Mouse (Mus musculus): ENCODE data around the gene Cyp4f40.
"Not testable (repeated sequence)": the region's sequence is repeated elsewhere in the genome, so short reads cannot be mapped to it uniquely, and the experiment has no call there.

The Cyp4f40 gene

DNA sequence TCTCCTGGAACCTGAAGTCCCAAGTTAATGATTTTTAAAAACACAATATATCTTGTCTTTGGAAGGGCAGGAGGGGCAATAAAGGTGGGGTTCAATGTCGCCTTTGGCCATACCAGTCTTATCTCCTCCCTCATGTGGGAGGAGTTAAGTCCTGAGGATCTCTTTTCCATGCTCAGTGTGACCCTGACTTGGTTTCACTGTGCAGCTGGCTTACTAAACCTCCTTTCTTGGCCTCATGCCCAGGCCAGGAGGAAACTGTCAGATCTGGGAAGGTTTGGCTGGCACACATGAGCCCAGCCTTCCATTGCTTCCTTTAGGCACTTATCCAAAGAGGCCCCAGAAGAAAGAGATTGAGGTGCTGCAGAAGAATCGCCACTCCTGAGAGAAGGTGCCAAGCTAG lies at the start of gene Cyp4f40:
TSS of gene Cyp4f40 (plus strand) at position 189 of the 400 bp plus-strand sequence.
- DNase-seq (ENCODE audit: low read depth in 2 of 2, low spot score in 2 of 2), result no peak

DNA sequence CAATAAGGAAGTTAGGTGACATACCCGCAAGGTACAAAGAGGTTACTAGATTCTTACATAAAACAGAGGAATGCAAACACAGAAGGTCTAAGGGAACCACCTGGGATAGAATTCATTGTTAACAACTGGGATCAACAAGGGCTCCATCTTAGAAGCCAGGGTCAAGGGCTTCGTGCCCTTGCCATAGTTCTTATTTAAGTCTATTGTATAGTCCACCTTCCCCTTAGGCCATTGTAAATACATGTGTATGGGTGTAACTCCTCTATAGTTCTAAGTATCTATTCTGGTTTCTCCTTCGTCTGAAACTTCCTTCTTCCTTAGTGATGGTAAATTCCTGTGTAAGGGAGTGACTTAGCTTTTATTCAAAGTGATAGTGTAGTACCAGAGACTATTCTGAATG lies 48.5 kb upstream of the Cyp4f40 start:
- DNase-seq (ENCODE audit: low read depth in 2 of 2, low spot score in 2 of 2), result not testable (repeated sequence)

DNA sequence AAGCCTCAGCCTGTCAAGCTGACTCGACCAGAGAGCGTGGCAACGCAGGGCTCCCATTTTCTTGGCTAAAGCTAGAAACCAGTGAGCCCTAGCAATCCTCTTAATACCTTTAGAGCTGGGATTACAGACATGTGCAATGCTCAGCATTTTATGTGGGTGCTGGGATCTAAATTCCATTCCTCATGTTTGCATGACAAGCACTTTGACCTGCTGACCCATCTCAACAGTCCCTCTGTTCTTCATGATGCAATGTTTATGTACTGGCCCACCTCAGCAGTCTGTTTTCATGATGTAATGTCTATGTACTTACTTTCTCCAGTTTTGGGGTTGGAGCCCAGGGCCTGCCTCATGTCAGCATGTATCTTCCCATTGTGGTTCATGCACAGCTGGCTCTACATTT lies 47.8 kb upstream of the Cyp4f40 start:
- DNase-seq (ENCODE audit: low read depth in 2 of 2, low spot score in 2 of 2), result no peak

DNA sequence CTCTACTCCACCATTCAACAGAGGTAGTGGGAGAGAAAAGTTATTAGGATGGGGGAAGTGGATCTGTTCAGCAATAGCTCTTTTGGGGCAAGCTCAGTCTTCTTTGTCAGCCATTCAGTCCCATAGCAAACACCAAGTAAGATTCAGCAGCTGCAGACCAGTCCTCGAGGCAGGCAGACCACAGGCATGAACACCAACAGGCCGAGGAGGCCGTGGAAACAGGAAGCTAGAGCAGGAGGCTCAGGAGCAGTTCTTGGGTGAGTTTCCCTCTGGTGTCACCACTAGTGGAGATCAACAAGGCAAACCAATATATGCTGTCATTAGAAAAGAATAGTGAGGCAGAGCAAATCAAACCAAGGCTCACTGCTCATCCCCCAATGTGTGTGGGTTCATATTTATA lies 46.3 kb upstream of the Cyp4f40 start:
- no peak for DNase-seq (ENCODE audit: low read depth in 2 of 2, low spot score in 2 of 2)

DNA sequence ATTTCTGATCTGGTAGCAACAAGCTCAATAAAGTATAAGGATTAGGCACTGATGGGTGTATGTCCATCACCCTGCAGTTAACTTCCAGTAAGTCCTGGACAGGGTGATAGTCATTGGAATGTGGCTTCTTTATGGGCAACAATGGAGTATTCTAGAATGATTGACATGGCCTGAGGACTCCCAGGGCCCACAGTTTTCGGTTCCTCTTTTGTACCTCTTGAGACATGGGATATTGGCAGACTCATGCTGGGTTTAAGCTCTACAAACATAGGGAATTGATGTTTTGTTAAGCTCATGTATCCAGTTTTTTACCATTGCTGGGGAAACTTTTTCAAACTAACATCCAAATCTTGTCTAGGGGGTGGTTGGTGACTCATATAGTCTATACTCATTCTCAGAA lies 41.4 kb upstream of the Cyp4f40 start:
- no peak for DNase-seq (ENCODE audit: low read depth in 2 of 2, low spot score in 2 of 2)

GRCm38 (mm10) chr17:32621018-32621417 lies 37.7 kb upstream of the Cyp4f40 start, which contains the start of gene Cyp4f37:
TSS of gene Cyp4f37 (plus strand) at chr17:32621309.
- DNase-seq (ENCODE audit: low read depth in 2 of 2, low spot score in 2 of 2), result not testable (repeated sequence)

DNA sequence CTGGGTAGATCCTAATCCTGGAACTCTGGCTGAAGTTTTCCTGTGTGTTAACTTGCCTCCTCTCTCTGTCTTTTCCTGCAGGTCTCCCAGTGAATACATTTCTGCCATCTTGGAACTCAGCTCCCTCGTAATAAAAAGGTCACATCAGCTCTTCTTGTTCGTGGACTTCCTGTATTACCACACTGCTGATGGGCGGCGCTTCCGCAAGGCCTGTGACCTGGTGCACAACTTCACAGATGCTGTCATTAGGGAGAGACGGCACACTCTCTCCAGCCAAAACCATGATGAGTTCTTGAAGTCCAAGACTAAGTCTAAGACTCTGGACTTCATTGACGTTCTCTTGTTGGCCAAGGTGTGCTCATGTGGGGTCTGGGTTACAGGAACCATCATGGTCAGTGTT lies 29.0 kb upstream of the Cyp4f40 start:
- DNase-seq (ENCODE audit: low read depth in 2 of 2, low spot score in 2 of 2), result not testable (repeated sequence)

DNA sequence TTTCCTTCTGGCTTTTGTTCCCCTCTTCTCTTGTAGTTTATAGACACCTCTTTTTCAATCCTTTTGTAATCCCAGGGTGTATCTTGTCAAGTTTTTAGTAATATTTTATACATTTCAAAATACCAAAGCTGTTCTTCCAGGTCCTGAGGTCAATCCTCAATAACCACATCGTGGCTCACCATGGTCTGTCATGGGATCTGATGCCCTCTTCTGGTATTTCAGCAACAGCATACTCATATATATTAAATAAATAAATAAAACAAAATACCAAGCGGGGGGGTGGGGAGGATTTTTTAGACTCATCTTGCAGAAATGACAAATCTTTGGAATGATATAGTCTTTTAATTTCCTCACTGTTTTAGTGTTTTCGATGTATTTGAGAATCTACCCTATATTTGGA lies 26.8 kb upstream of the Cyp4f40 start:
- DNase-seq (ENCODE audit: low read depth in 2 of 2, low spot score in 2 of 2), result no peak

- not testable (repeated sequence) for DNase-seq (ENCODE audit: low read depth in 2 of 2, low spot score in 2 of 2)
These were observed 24.3 kb upstream of the Cyp4f40 start for GRCm38 (mm10) chr17:32634242-32634971.

DNA sequence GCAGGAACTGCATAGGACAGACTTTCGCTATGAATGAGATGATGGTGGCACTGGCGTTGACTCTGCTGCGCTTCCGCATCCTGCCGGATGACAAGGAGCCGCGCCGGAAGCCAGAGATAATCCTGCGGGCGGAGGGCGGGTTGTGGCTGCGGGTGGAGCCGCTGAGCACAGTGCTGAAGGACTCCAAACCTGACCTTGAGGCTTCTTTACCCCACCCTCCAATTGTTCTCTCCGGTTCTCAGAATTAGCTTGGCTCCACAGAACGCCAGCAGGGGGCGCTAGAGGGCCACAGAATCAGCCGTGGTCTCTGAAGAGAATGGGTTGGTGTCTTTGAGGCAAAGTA lies 23.8 kb upstream of the Cyp4f40 start:
- DNase-seq (ENCODE audit: low read depth in 2 of 2, low spot score in 2 of 2), result peak; percentile 78 to 81

- no peak for DNase-seq (ENCODE audit: low read depth in 2 of 2, low spot score in 2 of 2)
These were observed 22.4 kb upstream of the Cyp4f40 start for GRCm38 (mm10) chr17:32636341-32636740.

DNA sequence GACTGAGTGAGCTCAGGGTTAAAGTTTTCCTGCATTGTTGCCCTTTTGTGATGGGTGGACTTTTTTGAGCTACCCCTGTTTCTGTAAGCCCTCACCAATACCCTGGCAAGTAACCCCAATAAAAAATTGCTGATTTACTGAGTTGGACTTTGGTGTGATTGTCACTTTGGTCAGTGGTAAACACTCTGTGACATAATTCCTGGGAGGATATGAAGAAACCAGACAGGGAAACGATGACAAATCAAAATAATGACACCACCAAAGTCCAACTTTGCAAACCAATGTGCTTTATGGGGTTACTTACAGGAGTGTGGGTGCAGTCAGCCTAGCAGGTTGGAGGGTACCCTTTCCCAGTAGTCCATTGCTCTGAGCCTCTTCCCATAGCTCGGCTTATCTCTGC lies 21.5 kb upstream of the Cyp4f40 start:
- DNase-seq (ENCODE audit: low read depth in 2 of 2, low spot score in 2 of 2), result no peak

DNA sequence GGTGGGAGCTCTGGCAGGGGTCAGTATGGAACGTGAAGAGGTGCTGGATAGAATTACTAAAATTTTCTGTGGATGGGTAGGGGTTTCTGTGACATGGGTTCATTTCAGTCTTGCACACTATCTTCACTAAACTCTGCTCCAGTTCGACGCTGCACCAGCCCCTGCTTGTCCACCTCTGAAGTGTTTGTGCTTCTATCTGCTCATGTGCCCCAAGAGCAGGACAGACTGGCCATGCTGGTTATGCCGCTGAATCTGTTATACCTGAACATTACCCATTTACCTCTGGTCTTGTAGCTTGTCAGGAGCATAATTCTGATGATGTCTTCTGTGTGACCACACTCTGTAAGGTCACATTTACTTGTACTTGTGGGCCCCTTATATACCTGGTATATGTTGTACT lies 12.1 kb upstream of the Cyp4f40 start:
- no peak for DNase-seq (ENCODE audit: low read depth in 2 of 2, low spot score in 2 of 2)

- no peak for DNase-seq (ENCODE audit: low read depth in 2 of 2, low spot score in 2 of 2)
These were observed 4.8 kb upstream of the Cyp4f40 start for GRCm38 (mm10) chr17:32653860-32654259.

GRCm38 (mm10) chr17:32657041-32657440 lies 1.7 kb upstream of the Cyp4f40 start:
- DNase-seq (ENCODE audit: low read depth in 2 of 2, low spot score in 2 of 2), result no peak

- no peak for DNase-seq (ENCODE audit: low read depth in 2 of 2, low spot score in 2 of 2)
These were observed 454 bp upstream of the Cyp4f40 start for GRCm38 (mm10) chr17:32658246-32658645.

GRCm38 (mm10) chr17:32673976-32674375 lies 15.3 kb downstream of the Cyp4f40 start:
- no peak for DNase-seq (ENCODE audit: low read depth in 2 of 2, low spot score in 2 of 2)

DNA sequence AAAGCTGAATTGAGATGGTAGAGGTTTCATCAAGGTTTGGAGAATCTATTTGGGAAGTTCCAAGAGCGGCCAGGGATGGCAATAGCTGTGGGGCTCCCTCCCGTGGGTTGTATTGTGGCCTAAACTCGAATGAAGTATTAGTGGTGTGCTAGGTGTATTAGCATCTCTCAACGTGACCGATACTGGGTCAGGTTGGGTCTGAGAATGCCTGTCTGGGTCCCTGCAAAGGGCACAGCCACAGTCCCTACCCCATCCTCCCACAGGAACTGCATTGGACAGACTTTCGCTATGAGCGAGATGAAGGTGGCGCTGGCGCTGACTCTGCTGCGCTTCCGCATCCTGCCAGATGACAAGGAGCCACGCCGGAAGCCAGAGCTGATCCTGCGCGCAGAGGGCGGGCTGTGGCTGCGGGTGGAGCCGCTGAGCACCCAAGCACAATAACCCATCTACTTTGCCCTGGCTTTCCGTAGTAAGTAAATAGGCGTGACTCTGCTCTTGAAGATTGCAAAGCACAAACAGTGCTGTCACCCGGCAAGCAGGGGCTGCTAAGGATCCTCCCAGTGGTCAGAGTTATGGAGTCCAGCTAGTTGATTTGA lies 17.4 kb downstream of the Cyp4f40 start:
- peak in 1 of 2 experiments; percentile 12 for DNase-seq (ENCODE audit: low read depth in 2 of 2, low spot score in 2 of 2)

DNA sequence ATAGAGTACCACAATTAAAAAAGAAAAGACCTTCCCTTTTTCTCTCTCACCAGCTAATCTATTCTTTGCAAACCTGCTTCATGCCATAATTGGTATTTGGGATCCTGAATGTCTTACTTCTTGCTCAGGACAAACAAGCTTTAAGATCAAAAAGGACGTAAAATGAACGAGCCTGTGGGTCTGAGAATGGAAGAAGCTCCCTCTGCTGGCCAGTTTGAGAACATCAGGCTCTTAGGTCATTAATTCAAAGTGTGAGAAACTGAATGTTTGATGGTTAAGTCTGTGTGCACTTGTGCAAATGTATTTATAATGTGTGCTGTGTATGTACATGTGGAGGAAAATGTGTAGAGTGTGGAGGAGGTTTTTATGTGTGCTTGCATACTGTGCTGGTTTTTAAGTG lies 21.7 kb downstream of the Cyp4f40 start:
- peak; percentile 37 to 47 for DNase-seq (ENCODE audit: low read depth in 2 of 2, low spot score in 2 of 2)

- no peak for DNase-seq (ENCODE audit: low read depth in 2 of 2, low spot score in 2 of 2)
These were observed 26.5 kb downstream of the Cyp4f40 start, which contains the start of gene Cyp4f15 for GRCm38 (mm10) chr17:32685048-32685750. TSS of gene Cyp4f15 (plus strand) at chr17:32685627.

DNA sequence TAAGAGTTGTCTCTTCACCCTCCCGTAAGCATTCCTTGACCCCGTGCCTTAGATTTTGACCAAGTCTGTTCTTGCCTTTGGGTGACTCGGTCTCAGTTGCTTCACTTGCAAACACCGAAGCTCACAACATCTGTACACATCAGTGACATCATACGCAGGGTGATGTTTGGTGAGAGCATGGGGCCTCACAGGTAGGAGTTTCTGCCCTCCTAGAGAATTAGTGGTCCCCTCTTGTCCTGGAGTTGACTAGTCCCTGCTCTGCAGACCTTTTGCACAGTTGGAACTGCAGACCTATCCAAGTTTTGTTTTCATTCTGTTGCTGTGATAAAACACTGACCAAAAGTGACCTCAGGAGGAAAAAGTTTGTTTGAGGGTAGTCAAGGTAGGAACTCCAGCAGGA lies 28.0 kb downstream of the Cyp4f40 start:
- DNase-seq (ENCODE audit: low read depth in 2 of 2, low spot score in 2 of 2), result no peak

DNA sequence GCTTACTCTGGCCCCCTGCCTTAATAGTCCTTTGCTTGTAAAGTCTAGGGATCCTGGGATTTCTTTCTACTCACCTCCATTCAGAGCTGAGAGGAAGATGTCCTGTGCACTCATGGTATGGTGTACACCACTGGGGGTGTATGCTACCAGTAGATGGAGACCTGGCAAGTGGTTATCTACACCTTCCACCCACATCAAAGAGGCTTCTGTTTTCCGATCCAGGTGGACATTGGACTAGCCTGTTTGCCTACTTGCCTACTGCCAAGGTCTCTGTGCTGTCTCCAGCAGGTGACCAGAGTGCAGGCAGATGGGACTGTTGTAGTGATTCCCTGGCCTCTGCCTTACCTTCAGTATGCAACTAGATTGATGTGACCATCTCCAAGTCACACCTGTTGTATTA lies 32.3 kb downstream of the Cyp4f40 start:
- no peak for DNase-seq (ENCODE audit: low read depth in 2 of 2, low spot score in 2 of 2)
